Mouse (Mus musculus) cerebellum, adult 2 months (tissue): ENCODE measurements around the gene Smg6. TPM values are rescaled to one million over a fixed set of nuclear protein-coding genes. Genes with fewer than 3 reads are reported as not detected.

Experiments
- DNase-seq, 2 experiments: peaks; one replicate each; pipeline ENCODE4 v3.0.0; 2021
- H3K27ac ChIP-seq: fragments of 200-500 bp; 2 replicates; pipeline ENCODE4 v1.5.1; 2012; ENCODE audit warnings: low read length, control low read depth, inconsistent platforms; ENCODE audit not compliant: insufficient read depth
- H3K27me3 ChIP-seq: fragments of 200-500 bp; 2 replicates; pipeline ENCODE4 v1.6.1; 2012; ENCODE audit warnings: inconsistent platforms, mild to moderate bottlenecking, low read length, moderate library complexity; ENCODE audit not compliant: control insufficient read depth, insufficient read depth
- H3K4me1 ChIP-seq: fragments of 200-500 bp; 2 replicates; pipeline ENCODE4 v1.6.1; 2011; ENCODE audit warnings: low read length; ENCODE audit not compliant: control insufficient read depth, insufficient read depth
- H3K4me3 ChIP-seq: fragments of 200-500 bp; replicated peaks from 2 replicates; pipeline ENCODE3; 2011; ENCODE audit warnings: mild to moderate bottlenecking, low read depth, low read length, control low read depth; ENCODE audit not compliant: insufficient read depth
- CTCF ChIP-seq: fragments of 200-500 bp; IDR thresholded peaks from 2 replicates; pipeline ENCODE4 v1.5.1; 2011; ENCODE audit warnings: low read depth, mild to moderate bottlenecking, control low read depth, low read length, moderate library complexity, borderline replicate concordance; ENCODE audit not compliant: insufficient read depth
- POLR2A ChIP-seq: fragments of 200-500 bp; IDR thresholded peaks from 2 replicates; pipeline ENCODE4 v1.6.1; 2011; ENCODE audit warnings: low read length, control low read depth, borderline replicate concordance; ENCODE audit not compliant: insufficient read depth
- WGBS: fragments of 180-500 bp; shearing (Covaris S2); methylation state at CpG from one replicate; pipeline ENCODE4 v1.1.7; 2018; 5-methylcytosine and 5-hydroxymethylcytosine counted together
- polyA plus RNA-seq: library from polyadenylated mRNA; depleted of rRNA; stranded (reverse); fragments of >200 nt; gene quantifications from 2 replicates; pipeline ENCODE4 v1.2.3, GENCODE M21; 2012

Smg6 gene
- polyA plus RNA-seq, 1 experiment: 31.1 TPM

GRCm38 (mm10) chr11:75139122-75139963 lies 213.7 kb downstream of the Smg6 start:
- Histone ChIP-seq H3K4me1 (peaks cover 27% of the 10 kb centered on the region), H3K27ac (no peak overlapping the region), H3K4me3 (no peak overlapping the region), H3K27me3 (no peaks in the 10 kb centered on the region)
- peak; percentile 62 to 66 for DNase-seq
- 33% methylated on average over 11 of the region's 11 CpGs for WGBS
- no peak for TF ChIP-seq CTCF
- no peak for TF ChIP-seq POLR2A

GRCm38 (mm10) chr11:75140431-75140830 lies 214.8 kb downstream of the Smg6 start:
- H3K4me3 ChIP-seq: no peak overlapping the region
- no peak for TF ChIP-seq CTCF
- no peak for TF ChIP-seq POLR2A
- no peak for DNase-seq
- 79% methylated on average over 5 of the region's 5 CpGs for WGBS
- H3K27ac ChIP-seq: no peak overlapping the region
- H3K27me3 ChIP-seq: no peaks in the 10 kb centered on the region
- H3K4me1 ChIP-seq: peaks cover 18% of the 10 kb centered on the region

- no peaks in the 10 kb centered on the region for H3K27me3 ChIP-seq
- H3K4me3 ChIP-seq: no peak overlapping the region
- H3K27ac ChIP-seq: no peak overlapping the region
- TF ChIP-seq POLR2A: no peak
- no peak for TF ChIP-seq CTCF
- no peak for DNase-seq
- H3K4me1 ChIP-seq: peaks cover 17% of the 10 kb centered on the region
- 89% methylated on average over 3 of the region's 3 CpGs for WGBS
These were observed 215.4 kb downstream of the Smg6 start for GRCm38 (mm10) chr11:75141038-75141437.

- 86% methylated on average over 1 of the region's 1 CpGs for WGBS
- Histone ChIP-seq H3K27ac (no peak overlapping the region), H3K4me3 (no peak overlapping the region), H3K27me3 (no peaks in the 10 kb centered on the region), H3K4me1 (peaks cover 16% of the 10 kb centered on the region)
- DNase-seq: no peak
- no peak for TF ChIP-seq CTCF
- no peak for TF ChIP-seq POLR2A
These were observed 216.3 kb downstream of the Smg6 start for GRCm38 (mm10) chr11:75141913-75142312.

GRCm38 (mm10) chr11:75142749-75143148 lies 217.1 kb downstream of the Smg6 start:
- no peaks in the 10 kb centered on the region for H3K27me3 ChIP-seq
- no peak overlapping the region for H3K4me3 ChIP-seq
- WGBS: 88% methylated on average over 4 of the region's 4 CpGs
- no peak for DNase-seq
- peaks cover 20% of the 10 kb centered on the region; the same call in 1 of the 2 replicates for H3K4me1 ChIP-seq
- H3K27ac ChIP-seq: no peak overlapping the region
- TF ChIP-seq CTCF (no peak), POLR2A (no peak)

- H3K4me1 ChIP-seq: peaks cover 7% of the 10 kb centered on the region; the same call in 1 of the 2 replicates
- H3K4me3 ChIP-seq: no peak overlapping the region
- no peak for TF ChIP-seq POLR2A
- no peak for TF ChIP-seq CTCF
- WGBS: 99% methylated on average over 2 of the region's 2 CpGs
- no peaks in the 10 kb centered on the region for H3K27me3 ChIP-seq
- no peak for DNase-seq
- no peak overlapping the region for H3K27ac ChIP-seq
These were observed 220.2 kb downstream of the Smg6 start for GRCm38 (mm10) chr11:75145841-75146240.

- no peaks in the 10 kb centered on the region for H3K27me3 ChIP-seq
- no peak overlapping the region for H3K27ac ChIP-seq
- peaks cover 7% of the 10 kb centered on the region; the same call in 1 of the 2 replicates for H3K4me1 ChIP-seq
- TF ChIP-seq POLR2A (no peak), CTCF (no peak)
- WGBS: 29% methylated on average over 11 of the region's 11 CpGs
- DNase-seq: no peak
- no peak overlapping the region for H3K4me3 ChIP-seq
These were observed 221.7 kb downstream of the Smg6 start for GRCm38 (mm10) chr11:75147106-75147845.

- no peak overlapping the region for H3K4me3 ChIP-seq
- peaks cover 12% of the 10 kb centered on the region for H3K4me1 ChIP-seq
- 79% methylated on average over 3 of the region's 3 CpGs for WGBS
- no peaks in the 10 kb centered on the region for H3K27me3 ChIP-seq
- no peak overlapping the region for H3K27ac ChIP-seq
- TF ChIP-seq CTCF: no peak
- no peak for TF ChIP-seq POLR2A
- DNase-seq: no peak
These were observed 222.2 kb downstream of the Smg6 start for GRCm38 (mm10) chr11:75147846-75148168.
